Mouse (Mus musculus): ENCODE results near the gene Rela. TPM values are rescaled to one million over a fixed set of nuclear protein-coding genes. Genes with fewer than 3 reads are reported as not detected.

Rela gene
- 100 to 1,000 TPM; 169 to 173 TPM for polyA plus RNA-seq (2017; shearing (Covaris generic))

DNA sequence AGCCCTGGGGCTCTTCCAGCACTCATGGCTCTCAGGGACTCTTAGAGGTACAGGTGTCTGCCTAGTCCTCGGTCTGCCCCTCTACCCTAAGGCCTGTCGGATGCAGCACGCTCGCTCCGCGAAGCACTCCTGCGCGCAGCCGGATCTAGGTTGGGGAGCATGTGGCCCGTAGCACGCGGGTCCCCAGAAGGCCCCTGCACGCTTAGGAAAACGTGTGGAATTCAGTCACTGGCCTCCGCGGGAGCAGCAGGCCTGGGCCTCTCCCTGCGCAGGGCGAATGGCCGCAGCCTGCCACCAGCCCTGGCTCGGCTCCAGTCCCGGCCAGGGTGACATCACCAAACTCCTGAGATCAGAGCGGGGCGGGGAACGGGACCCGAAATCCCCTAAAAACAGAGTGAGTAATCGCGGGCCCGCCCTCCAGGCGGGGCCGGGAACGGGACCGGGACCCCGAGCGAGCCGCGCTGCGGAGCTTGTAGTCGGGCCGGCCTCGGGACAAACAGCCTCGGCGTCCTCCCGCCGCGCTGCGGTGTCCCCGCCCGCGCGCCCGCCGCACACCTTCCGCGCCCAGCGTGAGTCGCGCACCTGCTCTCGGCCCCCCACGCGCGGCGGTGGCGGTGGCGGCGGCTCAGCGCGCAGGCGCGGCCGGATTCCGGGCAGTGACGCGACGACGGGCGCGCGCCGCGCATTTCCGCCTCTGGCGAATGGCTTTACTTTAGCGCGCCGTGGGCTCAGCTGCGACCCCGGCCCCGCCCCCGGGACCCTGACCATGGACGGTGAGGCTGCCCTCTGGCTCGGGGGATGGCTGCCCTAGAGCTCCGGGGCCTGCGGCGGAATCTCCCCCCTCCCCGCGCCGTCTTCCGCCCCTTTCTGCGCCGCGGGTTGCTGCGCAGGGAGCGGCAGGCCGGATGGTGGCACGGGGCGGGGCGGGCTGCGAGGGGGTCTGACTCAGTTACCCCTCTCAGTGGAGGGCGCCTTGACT lies at the start of gene Rela:
Gene Rela (plus strand): TSS at position 415 of the 979 bp plus-strand sequence.

DNA sequence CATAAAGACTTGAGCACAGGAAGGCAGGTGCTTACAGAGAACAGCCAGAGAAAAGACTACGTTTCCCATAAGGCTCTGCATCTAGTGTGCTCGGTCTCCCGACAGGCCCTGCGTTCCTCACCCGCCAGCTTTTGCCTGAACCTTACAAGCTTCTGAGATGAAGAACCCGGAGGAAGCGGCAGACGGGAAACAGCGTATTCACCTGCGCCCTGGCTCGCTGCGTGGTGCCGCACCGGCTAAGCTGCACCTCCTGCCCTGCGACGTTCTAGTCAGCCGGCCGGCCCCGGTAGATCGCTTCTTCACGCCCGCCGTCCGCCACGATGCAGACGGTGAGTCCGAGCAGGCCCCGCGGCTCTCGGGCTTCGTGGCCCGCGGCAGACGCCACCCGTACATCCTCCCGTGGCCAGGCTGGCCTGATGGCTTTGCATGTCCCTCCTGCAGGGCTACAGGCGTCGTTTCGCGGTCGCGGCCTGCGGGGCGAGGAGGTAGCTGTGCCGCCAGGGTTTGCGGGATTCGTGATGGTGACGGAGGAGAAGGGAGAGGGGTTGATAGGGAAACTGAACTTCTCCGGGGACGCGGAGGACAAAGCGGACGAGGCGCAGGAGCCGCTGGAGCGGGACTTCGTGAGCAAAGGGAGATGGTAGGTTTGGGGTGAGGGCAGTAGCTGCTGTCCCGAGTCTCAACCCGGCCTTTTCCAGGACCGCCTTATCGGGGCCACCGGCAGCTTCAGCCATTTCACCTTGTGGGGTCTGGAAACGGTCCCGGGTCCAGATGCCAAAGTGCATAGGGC lies 35.3 kb upstream of the Rela start, which contains the start of gene Rnaseh2c:
Gene Rnaseh2c (plus strand): TSS at position 122 of the 790 bp plus-strand sequence.

GRCm38 (mm10) chr19:5609547-5610404 lies 27.5 kb upstream of the Rela start, which contains the start of gene Kat5:
TSS of gene Kat5 (minus strand) at chr19:5610237.

GRCm38 (mm10) chr19:5662981-5663913 lies 26.0 kb downstream of the Rela start, which contains the start of gene Sipa1:
TSS of gene Sipa1 (minus strand) at chr19:5663707.

GRCm38 (mm10) chr19:5688200-5689087 lies 51.2 kb downstream of the Rela start, which contains the start of the genes Map3k11 and Pcnx3:
TSS of gene Map3k11 (plus strand) at chr19:5688742.
TSS of gene Pcnx3 (minus strand) at chr19:5688908.

Other genes with a start within 250 kb of the Rela start
- gene Sart1, start 248.8 kb upstream of the Rela start, polyA plus RNA-seq (2017; shearing (Covaris generic)), result 100 to 1,000 TPM; 200 to 224 TPM
- under 1 TPM; 0.61 to 0.80 TPM for gene Tsga10ip, start 235.0 kb upstream of the Rela start, polyA plus RNA-seq (2017; shearing (Covaris generic))
- gene Drap1, start 212.5 kb upstream of the Rela start, polyA plus RNA-seq (2017; shearing (Covaris generic)), result 100 to 1,000 TPM; 196 to 206 TPM
- gene AI837181, start 212.3 kb upstream of the Rela start, polyA plus RNA-seq (2017; shearing (Covaris generic)), result 10 to 100 TPM; 27.7 to 34.4 TPM
- 1 to 10 TPM in 1 of 2 experiments, not detected in 1; 2.1 TPM for gene Fosl1, start 189.9 kb upstream of the Rela start, polyA plus RNA-seq (2017; shearing (Covaris generic))
- 10 to 100 TPM; 11.6 to 13.7 TPM for gene Ccdc85b, start 179.6 kb upstream of the Rela start, polyA plus RNA-seq (2017; shearing (Covaris generic))
- gene Fibp, start 176.9 kb upstream of the Rela start, polyA plus RNA-seq (2017; shearing (Covaris generic)), result 100 to 1,000 TPM; 133 to 135 TPM
- 100 to 1,000 TPM; 127 to 211 TPM for gene Ctsw, start 169.0 kb upstream of the Rela start, polyA plus RNA-seq (2017; shearing (Covaris generic))
- gene Efemp2, start 163.5 kb upstream of the Rela start, polyA plus RNA-seq (2017; shearing (Covaris generic)), result 1 to 10 TPM; 1.1 to 2.2 TPM
- gene Mus81, start 149.1 kb upstream of the Rela start, polyA plus RNA-seq (2017; shearing (Covaris generic)), result 10 to 100 TPM; 57.6 to 65.5 TPM
- 1,000 to 10,000 TPM; 3,119 to 3,710 TPM for gene Cfl1, start 147.0 kb upstream of the Rela start, polyA plus RNA-seq (2017; shearing (Covaris generic))
- under 1 TPM; 0.25 to 0.28 TPM for gene 1700020D05Rik, start 133.7 kb upstream of the Rela start, polyA plus RNA-seq (2017; shearing (Covaris generic))
- 10 to 100 TPM; 17.2 to 20.0 TPM for gene Snx32, start 126.9 kb upstream of the Rela start, polyA plus RNA-seq (2017; shearing (Covaris generic))
- gene Ovol1, start 76.8 kb upstream of the Rela start, polyA plus RNA-seq (2017; shearing (Covaris generic)), result 1 to 10 TPM in 1 of 2 experiments, under 1 TPM in 1; 0.20 to 4.2 TPM
- gene Ap5b1, start 69.5 kb upstream of the Rela start, polyA plus RNA-seq (2017; shearing (Covaris generic)), result 10 to 100 TPM; 16.0 to 19.1 TPM
- gene Rnaseh2c, start 35.6 kb upstream of the Rela start, polyA plus RNA-seq (2017; shearing (Covaris generic)), result 100 to 1,000 TPM; 142 to 162 TPM
- 10 to 100 TPM; 45.4 to 62.9 TPM for gene Kat5, start 27.2 kb upstream of the Rela start, polyA plus RNA-seq (2017; shearing (Covaris generic))
- 100 to 1,000 TPM; 213 to 259 TPM for gene Sipa1, start 26.2 kb downstream of the Rela start, polyA plus RNA-seq (2017; shearing (Covaris generic))
- 10 to 100 TPM; 65.0 to 66.0 TPM for gene Map3k11, start 51.3 kb downstream of the Rela start, polyA plus RNA-seq (2017; shearing (Covaris generic))
- gene Pcnx3, start 51.4 kb downstream of the Rela start, polyA plus RNA-seq (2017; shearing (Covaris generic)), result 10 to 100 TPM; 44.8 to 55.5 TPM
- 1 to 10 TPM; 1.9 to 6.6 TPM for gene Kcnk7, start 66.9 kb downstream of the Rela start, polyA plus RNA-seq (2017; shearing (Covaris generic))
- gene Ehbp1l1, start 88.8 kb downstream of the Rela start, polyA plus RNA-seq (2017; shearing (Covaris generic)), result 10 to 100 TPM; 45.5 to 55.4 TPM
- gene Fam89b, start 92.2 kb downstream of the Rela start, polyA plus RNA-seq (2017; shearing (Covaris generic)), result 100 to 1,000 TPM in 1 of 2 experiments, 10 to 100 TPM in 1; 97.2 to 103 TPM
- under 1 TPM; 0.40 to 0.59 TPM for gene Ltbp3, start 103.4 kb downstream of the Rela start, polyA plus RNA-seq (2017; shearing (Covaris generic))
- 10 to 100 TPM; 73.9 to 91.5 TPM for gene Scyl1, start 133.9 kb downstream of the Rela start, polyA plus RNA-seq (2017; shearing (Covaris generic))
- gene Frmd8, start 237.8 kb downstream of the Rela start, polyA plus RNA-seq (2017; shearing (Covaris generic)), result 100 to 1,000 TPM; 223 to 264 TPM
- 10 to 100 TPM; 38.8 to 42.3 TPM for gene Slc25a45, start 240.3 kb downstream of the Rela start, polyA plus RNA-seq (2017; shearing (Covaris generic))